Mouse (Mus musculus) telencephalon, adult 2 months (tissue): ENCODE measurements around the gene Psmd5.
A peak's percentile ranks its signal among the peaks of the same experiment; 100 is the strongest.
"Not testable (repeated sequence)": the region's sequence is repeated elsewhere in the genome, so short reads cannot be mapped to it uniquely, and the experiment has no call there.

Experiments used
- DNase-seq: peaks from one replicate; pipeline ENCODE4 v3.0.0-alpha.2; 2011; ENCODE audit warnings: low read depth, low spot score

The Psmd5 gene

DNA sequence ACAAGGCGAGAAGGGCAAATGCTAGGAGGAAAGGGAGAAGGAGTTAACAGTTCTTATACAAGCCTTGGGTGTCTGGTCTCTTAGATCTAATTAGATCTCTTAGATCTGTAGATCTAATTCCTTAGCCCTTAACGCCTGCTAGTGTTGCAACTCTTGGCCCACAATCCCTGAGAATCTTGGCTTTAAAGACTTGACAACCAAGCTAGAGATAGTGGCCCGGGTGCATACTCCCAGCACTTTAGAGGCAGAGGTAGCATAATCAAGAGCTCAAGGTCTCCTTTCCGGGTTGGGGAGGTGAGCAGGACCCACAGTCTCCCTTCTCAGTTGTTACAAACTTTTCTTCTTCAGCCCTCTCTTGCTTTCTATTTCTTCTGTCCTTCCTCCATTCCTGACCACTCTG lies 47.2 kb downstream of the Psmd5 start:
- DNase-seq = no peak

- no peak for DNase-seq
Measured at GRCm38 (mm10) chr2:34826460-34827231, 48.1 kb downstream of the Psmd5 start.

DNA sequence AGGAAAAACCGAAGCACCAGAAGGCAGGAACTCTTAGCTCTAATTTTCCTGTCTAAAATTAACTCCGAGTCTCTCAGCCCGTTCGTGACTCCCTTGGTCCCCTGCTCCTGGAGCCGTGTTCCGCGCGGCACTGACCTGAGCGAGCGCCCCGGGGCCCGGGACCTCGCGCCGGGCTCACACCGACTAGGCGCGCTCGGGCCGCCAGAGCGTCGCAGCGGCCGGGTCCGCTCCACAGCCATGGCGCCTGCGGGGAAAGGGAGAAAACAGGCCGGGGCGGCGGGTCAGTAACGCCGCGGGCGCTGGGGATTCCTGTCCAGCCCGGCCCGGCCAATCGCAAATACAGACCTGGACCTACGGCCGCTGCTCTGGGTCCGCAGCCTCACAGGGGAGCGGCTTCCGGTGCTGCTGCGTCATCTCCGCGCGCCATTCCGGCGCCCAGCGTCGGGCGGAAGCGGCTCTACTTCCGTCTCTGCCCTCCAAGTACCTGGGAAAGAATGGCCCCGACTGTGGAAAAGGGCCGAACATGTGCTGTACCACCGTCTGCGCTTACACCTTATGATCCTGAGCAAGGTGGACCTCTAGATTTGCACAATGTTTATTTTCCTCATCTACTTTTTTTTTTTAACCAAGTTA lies 48.8 kb downstream of the Psmd5 start, which contains the start of gene Fbxw2:
Gene Fbxw2 (minus strand): TSS at position 485 of the 633 bp plus-strand sequence.
- peak; percentile 92 for DNase-seq

DNA sequence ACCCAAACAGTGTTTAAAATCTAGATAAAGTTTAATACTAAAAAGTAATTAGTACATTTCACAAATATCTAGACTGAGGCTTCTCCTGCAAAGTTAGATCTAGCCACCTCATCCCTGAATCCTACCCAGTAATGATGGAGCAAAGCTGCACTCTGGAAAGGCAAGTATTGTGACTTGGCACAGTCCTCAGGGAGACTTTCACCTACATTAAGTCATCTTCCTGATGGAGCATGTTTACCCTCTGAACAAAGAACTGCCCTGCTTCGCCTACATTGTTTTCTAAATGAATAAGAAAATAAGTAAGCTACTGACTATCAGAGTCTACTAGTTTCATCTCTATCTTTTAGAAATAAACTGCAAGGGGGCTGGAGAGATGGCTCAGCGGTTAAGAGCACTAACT lies 56.3 kb downstream of the Psmd5 start:
- DNase-seq = no peak

DNA sequence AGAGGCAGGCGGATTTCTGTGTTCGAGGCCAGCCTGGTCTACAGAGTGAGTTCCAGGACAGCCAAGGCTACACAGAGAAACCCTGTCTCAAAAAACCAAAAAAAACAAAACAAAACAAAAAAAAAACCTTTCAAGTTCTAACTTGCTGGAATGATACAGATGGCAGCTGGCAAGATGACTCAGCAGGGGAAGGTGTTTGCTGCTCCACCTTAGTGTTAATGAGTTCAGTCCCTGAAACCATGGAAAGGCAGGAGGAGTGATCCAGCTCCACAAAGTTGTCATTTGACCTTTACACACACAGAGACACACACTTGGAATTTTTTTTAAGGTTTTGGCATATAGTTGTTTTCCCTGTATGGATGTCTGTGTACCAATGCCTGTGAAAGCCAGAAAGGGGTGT lies 58.9 kb downstream of the Psmd5 start:
- DNase-seq = not testable (repeated sequence)

DNA sequence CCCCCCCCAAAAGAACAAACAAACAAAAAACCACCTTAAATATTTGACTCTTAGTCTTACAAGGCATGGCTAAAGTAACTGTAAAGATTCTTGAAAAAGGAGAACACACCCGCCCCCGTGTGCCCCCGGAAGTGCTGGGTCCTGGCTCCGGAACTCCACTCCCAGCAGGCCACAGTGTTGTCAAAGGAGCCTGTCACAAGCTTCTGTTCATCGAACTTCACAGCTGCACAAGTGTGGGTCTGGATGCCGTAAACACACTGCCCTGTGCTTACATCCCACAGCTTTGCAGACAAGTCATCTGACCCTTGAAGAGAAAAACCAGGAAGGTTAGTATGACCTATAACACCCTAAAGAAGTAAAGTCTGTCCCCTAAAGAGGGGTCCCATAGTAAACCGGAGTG lies 62.1 kb downstream of the Psmd5 start:
- DNase-seq = no peak

- no peak for DNase-seq
Measured at GRCm38 (mm10) chr2:34810775-34811174, 64.0 kb downstream of the Psmd5 start.

DNA sequence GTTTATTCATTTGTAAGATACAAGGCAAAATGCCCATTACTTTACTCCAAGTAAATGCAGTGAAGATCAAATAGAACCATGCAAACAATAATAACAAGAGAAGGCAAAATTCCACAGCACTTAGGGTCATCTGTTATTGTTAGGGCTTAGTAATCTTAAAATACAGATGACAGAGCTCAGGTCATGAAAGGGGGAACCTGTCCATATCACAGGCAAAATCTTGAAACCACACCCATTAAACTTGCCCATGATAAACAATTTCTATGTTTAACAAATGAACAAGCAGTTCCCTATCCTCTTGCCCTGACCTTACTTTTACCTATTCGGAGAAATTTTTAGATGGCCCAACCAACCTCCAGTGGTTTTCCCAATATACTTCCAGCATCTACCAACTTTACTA lies 65.2 kb downstream of the Psmd5 start:
- DNase-seq = no peak

- no peak for DNase-seq
Measured at GRCm38 (mm10) chr2:34808057-34808456, 66.7 kb downstream of the Psmd5 start.

GRCm38 (mm10) chr2:34805364-34805950 lies 69.3 kb downstream of the Psmd5 start:
- no peak for DNase-seq

GRCm38 (mm10) chr2:34804815-34805214 lies 70.0 kb downstream of the Psmd5 start:
- DNase-seq = no peak

GRCm38 (mm10) chr2:34804172-34804571 lies 70.6 kb downstream of the Psmd5 start:
- DNase-seq = no peak

- no peak for DNase-seq
Measured at GRCm38 (mm10) chr2:34803746-34804145, 71.0 kb downstream of the Psmd5 start.

- not testable (repeated sequence) for DNase-seq
Measured at GRCm38 (mm10) chr2:34802565-34803245, 72.1 kb downstream of the Psmd5 start.

- DNase-seq = peak; percentile 99
Measured at GRCm38 (mm10) chr2:34801516-34802482, 73.0 kb downstream of the Psmd5 start.

DNA sequence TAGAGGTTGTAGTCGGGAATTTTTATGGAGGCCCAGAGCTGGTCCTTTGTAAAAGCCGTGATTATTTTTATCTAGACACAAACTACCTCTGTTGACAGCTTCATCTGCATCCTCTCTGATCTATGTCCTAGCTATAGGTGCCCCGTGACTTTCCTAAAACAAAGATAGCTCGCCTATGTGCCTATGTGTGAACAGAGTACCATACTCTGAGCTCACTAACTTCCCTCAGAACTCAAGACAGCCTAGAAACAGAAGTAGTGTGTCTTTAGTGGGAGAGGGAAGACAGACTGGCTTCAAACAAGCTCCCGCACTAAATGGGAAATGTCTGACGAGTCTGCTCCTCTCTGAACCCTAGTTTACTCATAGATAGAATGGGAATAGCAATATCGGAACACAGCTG lies 74.4 kb downstream of the Psmd5 start:
- DNase-seq = no peak
